Mouse (Mus musculus): Measurements from ENCODE around the gene Esyt2. TPM values are rescaled to one million over a fixed set of nuclear protein-coding genes. Genes with fewer than 3 reads are reported as not detected.
A peak's percentile ranks its signal among the peaks of the same experiment; 100 is the strongest.

Gene Esyt2
- total RNA-seq, 2 experiments from 2014 or later: 24.7 to 30.6 TPM

DNA sequence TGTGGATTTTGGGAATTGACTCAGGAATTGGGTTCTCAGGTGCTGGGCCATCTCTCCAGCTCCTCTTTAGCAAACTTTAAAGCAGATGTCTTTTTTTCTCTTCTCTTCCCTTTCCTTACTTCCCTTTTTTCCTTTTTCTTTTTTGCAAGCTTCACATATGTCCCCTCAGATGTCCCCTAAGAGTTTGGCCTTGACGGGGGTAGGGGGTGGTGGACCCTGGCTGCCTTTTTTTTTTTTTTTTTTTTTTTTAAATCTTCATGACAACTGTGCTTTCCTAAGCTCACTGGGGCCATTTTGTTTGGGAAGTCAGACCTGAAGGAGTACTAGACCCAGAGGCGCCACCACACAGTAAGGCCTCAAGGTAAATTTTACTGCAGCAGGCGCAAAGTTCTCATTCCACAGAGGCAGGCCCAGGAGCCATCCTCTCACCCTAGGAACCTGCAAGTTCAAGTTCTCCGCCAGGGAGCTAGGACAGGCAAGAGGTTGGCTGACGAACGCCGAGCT lies 795 bp upstream of the Esyt2 start:
- no peak for DNase-seq

GRCm38 (mm10) chr12:116281427-116282281 lies 658 bp downstream of the Esyt2 start:
- no peak for DNase-seq

GRCm38 (mm10) chr12:116282856-116283255 lies 1.9 kb downstream of the Esyt2 start:
- no peak for DNase-seq

DNA sequence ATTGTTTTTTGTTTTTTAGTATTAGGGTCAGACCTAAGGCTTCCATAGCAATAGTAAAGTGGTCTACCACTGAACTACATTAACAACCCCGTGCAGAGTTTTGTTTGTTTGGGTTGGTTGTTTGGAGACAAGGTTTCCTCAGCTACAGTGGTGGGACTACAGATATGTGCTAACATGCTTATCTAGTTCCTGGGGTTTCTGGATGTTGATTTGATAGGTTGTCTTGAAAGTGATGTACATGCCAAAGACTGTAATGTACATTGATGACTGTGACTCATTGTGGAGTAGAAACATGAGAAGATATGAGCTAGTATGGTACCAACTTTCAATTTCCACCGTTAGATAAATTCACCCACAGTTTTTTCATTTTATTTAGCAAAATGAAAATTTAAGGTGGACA lies 2.5 kb downstream of the Esyt2 start:
- no peak for DNase-seq

DNA sequence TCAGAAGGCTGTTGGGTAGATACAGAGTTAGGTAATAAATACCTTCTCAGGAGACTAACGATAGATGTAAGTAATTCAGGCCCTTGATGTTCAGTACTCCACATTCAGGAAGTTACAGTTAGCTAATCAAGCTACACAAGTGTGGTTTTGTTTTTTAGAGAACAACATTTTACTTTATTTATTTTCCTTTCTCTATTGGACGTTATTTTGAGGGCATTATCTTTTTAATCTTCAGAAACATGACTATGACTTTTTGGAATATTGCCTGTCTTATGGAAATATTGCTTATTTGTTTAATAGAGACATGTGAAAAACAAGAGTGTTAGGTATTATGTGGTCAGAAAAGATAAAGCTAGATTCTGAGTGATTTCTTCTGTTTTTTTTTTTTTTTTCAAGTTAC lies 12.2 kb downstream of the Esyt2 start:
- no peak for DNase-seq

DNA sequence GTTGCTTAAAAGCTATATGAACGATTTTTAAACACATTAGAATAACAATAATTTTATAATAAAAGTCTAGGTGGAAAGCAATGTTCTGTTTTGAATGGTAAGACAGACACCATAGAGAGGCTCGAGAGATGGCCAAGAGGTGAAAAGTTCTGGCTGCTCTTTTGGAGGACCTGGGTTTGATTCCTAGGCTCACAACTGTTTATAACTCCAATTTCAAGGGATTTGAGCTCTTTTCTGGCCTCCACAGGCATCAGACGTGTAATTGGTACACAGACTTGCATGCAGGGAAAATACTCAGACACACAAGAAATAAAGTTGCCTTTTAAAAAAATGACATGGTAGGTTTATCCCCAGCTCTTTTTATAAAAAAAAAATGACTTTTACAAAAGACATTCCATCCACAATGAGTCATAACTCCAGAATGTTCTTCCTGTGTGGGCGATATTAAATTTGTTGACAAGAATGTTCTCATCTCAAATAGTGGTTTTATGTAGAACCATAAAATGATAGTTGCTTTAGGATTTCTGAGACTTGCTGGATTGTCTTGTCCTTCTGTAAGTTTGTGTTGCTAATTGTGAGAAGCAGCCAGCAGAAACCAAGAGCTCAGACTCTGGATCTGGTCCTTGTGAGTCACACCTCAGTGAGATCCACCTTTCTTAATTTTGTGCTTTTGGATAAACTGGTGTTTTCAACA lies 12.8 kb downstream of the Esyt2 start:
- no peak for DNase-seq

DNA sequence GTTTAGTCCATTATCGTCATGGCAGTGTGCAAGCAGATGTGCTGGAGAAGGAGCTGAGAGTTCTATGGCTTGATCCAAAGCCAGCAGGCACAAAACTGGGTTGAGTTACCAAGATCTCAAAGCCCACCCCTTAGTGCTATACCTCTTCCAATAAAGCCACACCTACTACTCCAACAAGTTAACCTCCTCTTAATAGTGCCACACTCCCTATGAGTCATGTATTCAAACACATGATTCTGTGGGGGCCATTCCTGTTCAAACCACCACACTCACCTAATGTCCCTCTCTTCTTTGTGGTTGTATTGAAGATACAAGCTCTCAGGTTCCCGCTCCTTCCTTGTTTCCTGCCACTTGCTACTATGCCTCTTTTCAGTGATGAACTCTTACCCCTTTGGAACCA lies 18.9 kb downstream of the Esyt2 start:
- no peak for DNase-seq

DNA sequence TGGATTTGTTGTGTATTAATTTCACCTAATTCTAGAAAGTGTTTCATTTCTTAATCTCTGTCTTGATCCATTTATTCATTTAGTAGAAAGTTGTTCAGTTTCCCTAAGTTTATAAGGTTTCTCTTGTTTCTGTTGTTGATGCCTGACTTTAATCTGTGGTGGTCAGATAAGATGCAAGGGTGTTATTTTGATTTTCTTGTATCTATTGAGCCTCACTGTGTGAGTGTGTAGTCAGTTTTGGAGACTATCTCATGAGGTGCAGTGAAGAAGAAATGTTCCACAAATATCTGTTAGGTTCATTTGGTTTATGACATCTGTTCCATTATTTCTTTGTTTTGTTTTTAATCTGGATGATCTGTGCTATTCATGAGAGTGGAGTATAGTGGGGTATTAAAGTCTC lies 21.2 kb downstream of the Esyt2 start:
- no peak for DNase-seq

DNA sequence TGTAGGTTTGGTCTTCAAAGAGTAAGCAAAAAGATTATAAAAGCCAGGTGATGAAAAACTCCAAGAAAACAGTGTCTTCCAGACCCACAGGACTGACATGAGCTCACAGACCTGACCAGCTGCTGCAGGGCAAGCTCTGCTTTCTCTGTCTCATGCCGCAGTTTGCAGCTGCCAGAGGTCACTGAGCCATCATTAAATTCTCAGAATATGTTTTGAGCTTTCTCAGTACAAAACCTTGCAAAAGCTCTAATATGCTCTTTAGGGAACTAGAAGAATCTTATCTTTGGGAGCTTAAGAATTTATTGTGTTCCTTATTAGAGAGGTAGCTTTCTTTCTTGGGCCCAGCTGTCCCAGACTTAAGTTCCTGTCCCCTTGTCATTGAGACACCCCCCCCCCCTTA lies 25.0 kb downstream of the Esyt2 start:
- DNase-seq: no peak

- DNase-seq: no peak
Measured at GRCm38 (mm10) chr12:116307870-116308269, 26.9 kb downstream of the Esyt2 start.

GRCm38 (mm10) chr12:116308612-116309011 lies 27.6 kb downstream of the Esyt2 start:
- DNase-seq: no peak

GRCm38 (mm10) chr12:116313816-116314215 lies 32.8 kb downstream of the Esyt2 start:
- DNase-seq: no peak

- DNase-seq: no peak
Measured at GRCm38 (mm10) chr12:116315498-116315897, 34.5 kb downstream of the Esyt2 start.

DNA sequence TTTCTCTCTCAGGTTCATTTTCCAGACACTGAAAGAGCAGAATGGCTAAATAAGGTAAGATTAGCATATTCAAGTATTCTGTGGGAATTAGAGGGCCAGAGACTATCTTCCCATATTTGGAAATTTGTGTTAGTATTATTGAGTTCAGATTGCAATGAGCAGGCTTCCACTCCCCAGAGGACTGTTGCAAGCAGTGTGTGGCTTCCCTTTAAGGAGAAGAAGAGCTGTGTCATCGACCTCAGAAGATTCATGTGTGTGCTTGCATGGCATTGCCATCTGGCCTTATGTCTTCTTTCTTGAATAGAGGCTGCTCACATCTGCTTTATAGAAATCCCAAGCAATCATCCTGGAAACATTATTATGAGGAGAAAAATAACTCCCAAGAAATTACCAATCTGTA lies 36.8 kb downstream of the Esyt2 start:
- DNase-seq: no peak

GRCm38 (mm10) chr12:116325545-116325944 lies 44.5 kb downstream of the Esyt2 start:
- DNase-seq: peak; percentile 13

DNA sequence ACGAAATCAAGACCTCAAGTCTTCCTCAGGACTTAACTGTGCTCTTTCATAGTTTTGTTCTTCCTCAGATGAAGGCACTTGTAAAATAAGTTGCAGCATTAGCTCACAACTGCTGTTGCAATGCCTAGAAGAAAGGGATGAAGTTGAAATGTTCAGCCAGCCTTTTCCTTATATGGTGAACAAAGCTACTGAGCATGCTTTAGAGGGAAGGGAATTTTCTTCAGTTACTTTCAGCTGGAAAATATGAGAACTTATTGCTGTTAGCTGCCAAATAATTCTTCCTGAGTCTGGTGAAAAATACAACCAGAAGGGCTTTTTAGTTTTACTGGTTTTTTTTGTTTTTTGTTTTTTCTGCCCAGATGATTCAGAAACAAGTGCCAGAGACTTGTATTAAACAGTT lies 45.2 kb downstream of the Esyt2 start:
- DNase-seq: no peak

GRCm38 (mm10) chr12:116334253-116334652 lies 53.3 kb downstream of the Esyt2 start:
- DNase-seq: no peak

- DNase-seq: no peak
Measured at GRCm38 (mm10) chr12:116340160-116340559, 59.2 kb downstream of the Esyt2 start.

- DNase-seq: no peak
Measured at GRCm38 (mm10) chr12:116348755-116349286, 67.8 kb downstream of the Esyt2 start.

GRCm38 (mm10) chr12:116349376-116349775 lies 68.4 kb downstream of the Esyt2 start:
- DNase-seq: no peak

DNA sequence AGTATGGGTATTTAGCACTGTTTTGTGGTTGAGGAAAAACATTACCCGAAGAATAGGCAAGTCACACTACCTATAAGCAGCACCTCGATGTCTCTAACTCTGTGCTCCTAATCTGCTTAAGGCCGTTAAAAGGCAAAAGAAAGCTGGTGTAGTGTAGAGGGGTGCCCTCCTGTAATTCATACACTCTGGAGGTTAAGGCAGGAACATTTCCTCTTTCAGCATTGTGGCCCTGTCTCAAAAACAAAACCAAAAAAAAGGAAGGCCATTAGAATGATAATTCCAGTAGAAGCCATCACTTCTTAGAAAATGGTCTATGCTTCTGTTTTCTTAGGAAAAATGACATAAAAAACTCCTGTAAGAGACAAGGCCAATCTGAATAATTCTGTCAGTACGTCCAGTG lies 70.0 kb downstream of the Esyt2 start:
- DNase-seq: no peak

DNA sequence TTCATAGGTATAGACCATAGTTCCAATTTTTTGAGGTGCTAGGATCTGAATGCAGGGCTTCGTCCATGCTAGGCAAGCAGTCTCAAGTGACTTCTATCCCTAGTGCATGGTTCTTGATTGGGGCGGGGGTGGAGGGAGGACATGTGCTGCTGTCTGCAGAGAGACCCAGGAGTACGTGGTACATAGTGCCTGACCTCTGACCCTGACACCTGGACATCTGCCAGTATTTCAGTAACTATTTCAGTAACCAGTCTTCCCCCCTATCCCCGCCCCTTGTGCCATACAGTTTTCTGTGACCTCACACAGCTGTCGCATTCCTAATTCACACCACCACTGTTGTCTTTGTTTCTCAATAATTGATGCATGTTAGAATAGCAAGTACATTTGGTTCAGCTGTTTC lies 71.4 kb downstream of the Esyt2 start:
- DNase-seq: no peak

- no peak for DNase-seq
Measured at GRCm38 (mm10) chr12:116354694-116355093, 73.7 kb downstream of the Esyt2 start.

Measured in gastrocnemius, postnatal 10 days (tissue).